In genomic region chr12:99634726-99635125, GRCm38 (mm10) we compare ENCODE assay signal across 30 mouse cellular contexts.
"Had no signal": no experiment of that assay in that cellular context is flagged by ENCODE, and none has a peak within 500 bp of the region (broad histone marks: within the 10 kb centered on the region; RNA-seq: fewer than 3 reads in every experiment).

No protein-coding gene starts in this region.

- H3K36me3 ChIP-seq: limb, embryonic 10.5 days; limb, embryonic 12.5 days; limb, embryonic 13.5 days; limb, embryonic 15.5 days; liver, embryonic 12.5 days; liver, embryonic 13.5 days; liver, embryonic 15.5 days; lung, embryonic 15.5 days; midbrain, embryonic 10.5 days; midbrain, embryonic 12.5 days; midbrain, embryonic 13.5 days; neural tube, embryonic 12.5 days had no signal

- H3K27ac ChIP-seq: limb, embryonic 10.5 days; limb, embryonic 12.5 days; limb, embryonic 13.5 days; limb, embryonic 15.5 days; liver, embryonic 12.5 days; liver, embryonic 13.5 days; liver, embryonic 14.5 days; liver, embryonic 15.5 days; lung, embryonic 15.5 days; macrophage; midbrain, embryonic 10.5 days; midbrain, embryonic 12.5 days; midbrain, embryonic 13.5 days; neural tube, embryonic 12.5 days had no signal

- H3K9ac ChIP-seq: limb, embryonic 12.5 days; limb, embryonic 13.5 days; limb, embryonic 15.5 days; liver, embryonic 12.5 days; liver, embryonic 13.5 days; liver, embryonic 14.5 days; liver, embryonic 15.5 days; liver, postnatal 0 days; lung, embryonic 14.5 days; lung, embryonic 15.5 days; midbrain, embryonic 12.5 days; midbrain, embryonic 13.5 days; neural tube, embryonic 12.5 days had no signal

- H3K9me3 ChIP-seq: limb, embryonic 10.5 days; limb, embryonic 13.5 days; limb, embryonic 15.5 days; liver, embryonic 12.5 days; liver, embryonic 13.5 days; liver, embryonic 15.5 days; lung, embryonic 15.5 days; midbrain, embryonic 10.5 days; midbrain, embryonic 12.5 days; midbrain, embryonic 13.5 days; neural tube, embryonic 12.5 days had no signal

- DNase-seq: left cerebral cortex, postnatal 4 days; liver; liver, embryonic 13.5 days; liver, postnatal 0 days; lung, adult 18-20 months; lung, adult 2 months; lung, embryonic 14.5 days; lung, postnatal 10 days; lung, postnatal 14 days; lung, postnatal 36 days; lung, postnatal 4 days; midbrain, embryonic 14.5 days had no signal

- H3K4me2 ChIP-seq: limb, embryonic 12.5 days; limb, embryonic 13.5 days; limb, embryonic 15.5 days; liver, embryonic 11.5 days; liver, embryonic 12.5 days; liver, embryonic 13.5 days; liver, embryonic 15.5 days; lung, embryonic 14.5 days; lung, embryonic 15.5 days; midbrain, embryonic 12.5 days; midbrain, embryonic 13.5 days; neural tube, embryonic 12.5 days had no signal

- H3K27me3 ChIP-seq: limb, embryonic 12.5 days; limb, embryonic 13.5 days; limb, embryonic 15.5 days; liver, embryonic 13.5 days; lung, embryonic 15.5 days; midbrain, embryonic 13.5 days; neural tube, embryonic 12.5 days had no signal

- H3K4me1 ChIP-seq: liver, embryonic 12.5 days; liver, embryonic 13.5 days; lung, embryonic 15.5 days had no signal

- ATAC-seq: liver, embryonic 12.5 days; liver, postnatal 0 days; lung, postnatal 0 days; midbrain, embryonic 13.5 days; midbrain, embryonic 16.5 days had no signal

- H3K4me3 ChIP-seq: limb, embryonic 10.5 days; limb, embryonic 12.5 days; limb, embryonic 13.5 days; limb, embryonic 15.5 days; liver, embryonic 12.5 days; liver, embryonic 13.5 days; liver, embryonic 15.5 days; lung, embryonic 15.5 days; megakaryocyte, embryonic 14.5 days; midbrain, embryonic 10.5 days; midbrain, embryonic 12.5 days; midbrain, embryonic 13.5 days; myocyte; neural tube, embryonic 12.5 days had no signal
